Mouse (Mus musculus) kidney, adult 9 months (tissue): ENCODE measurements around the gene Cfap61.
"Not testable (repeated sequence)": the region's sequence is repeated elsewhere in the genome, so short reads cannot be mapped to it uniquely, and the experiment has no call there.

Experiments used
- DNase-seq: peaks from one replicate; pipeline ENCODE4 v3.0.0; 2022

Gene Cfap61

GRCm38 (mm10) chr2:145934339-145935231 lies at the start of gene Cfap61, which contains the start of gene Crnkl1:
TSS of gene Cfap61 (plus strand) at chr2:145934784.
TSS of gene Crnkl1 (minus strand) at chr2:145935014.
- DNase-seq = peak; percentile 96

DNA sequence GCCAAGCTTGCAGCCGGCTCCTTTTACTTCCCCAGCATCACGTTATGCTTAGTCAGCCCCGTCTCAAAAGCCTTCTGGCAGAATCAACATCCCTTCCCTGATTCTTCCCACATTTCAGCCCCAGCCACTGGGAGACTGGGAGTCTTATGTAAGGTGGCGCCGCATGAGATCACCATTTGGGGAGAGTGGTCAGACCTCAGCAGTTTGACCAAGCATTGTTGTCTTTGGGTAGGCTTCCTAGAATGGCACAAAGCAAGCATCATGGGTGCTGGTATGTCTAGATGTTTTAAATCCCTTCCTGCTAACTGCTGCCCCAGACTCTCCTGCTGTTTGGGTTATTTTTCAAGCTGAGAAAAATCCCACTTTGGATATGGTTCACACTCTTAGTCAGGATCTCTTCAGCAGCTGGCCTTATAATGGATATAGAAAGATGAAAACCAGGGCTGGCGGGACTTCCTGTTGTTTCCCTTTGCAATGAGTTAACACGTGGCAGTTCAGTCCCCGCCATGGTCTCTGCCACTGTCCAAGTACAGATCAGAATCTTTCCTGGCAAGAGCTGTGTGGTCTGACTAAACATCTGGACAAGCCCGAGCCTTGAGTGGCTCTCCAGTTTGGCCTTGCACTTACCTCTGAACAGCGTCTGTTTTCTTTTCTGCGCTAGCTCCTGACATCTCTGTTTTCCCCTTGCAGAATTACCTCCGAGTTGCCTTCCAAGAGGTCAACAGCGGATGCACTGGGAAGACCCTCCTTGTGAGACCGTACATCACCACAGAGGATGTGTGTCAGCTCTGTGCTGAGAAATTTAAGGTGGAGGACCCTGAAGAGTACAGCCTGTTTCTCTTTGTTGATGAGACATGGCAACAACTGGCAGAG lies 49.4 kb upstream of the Cfap61 start:
- DNase-seq = peak; percentile 54

DNA sequence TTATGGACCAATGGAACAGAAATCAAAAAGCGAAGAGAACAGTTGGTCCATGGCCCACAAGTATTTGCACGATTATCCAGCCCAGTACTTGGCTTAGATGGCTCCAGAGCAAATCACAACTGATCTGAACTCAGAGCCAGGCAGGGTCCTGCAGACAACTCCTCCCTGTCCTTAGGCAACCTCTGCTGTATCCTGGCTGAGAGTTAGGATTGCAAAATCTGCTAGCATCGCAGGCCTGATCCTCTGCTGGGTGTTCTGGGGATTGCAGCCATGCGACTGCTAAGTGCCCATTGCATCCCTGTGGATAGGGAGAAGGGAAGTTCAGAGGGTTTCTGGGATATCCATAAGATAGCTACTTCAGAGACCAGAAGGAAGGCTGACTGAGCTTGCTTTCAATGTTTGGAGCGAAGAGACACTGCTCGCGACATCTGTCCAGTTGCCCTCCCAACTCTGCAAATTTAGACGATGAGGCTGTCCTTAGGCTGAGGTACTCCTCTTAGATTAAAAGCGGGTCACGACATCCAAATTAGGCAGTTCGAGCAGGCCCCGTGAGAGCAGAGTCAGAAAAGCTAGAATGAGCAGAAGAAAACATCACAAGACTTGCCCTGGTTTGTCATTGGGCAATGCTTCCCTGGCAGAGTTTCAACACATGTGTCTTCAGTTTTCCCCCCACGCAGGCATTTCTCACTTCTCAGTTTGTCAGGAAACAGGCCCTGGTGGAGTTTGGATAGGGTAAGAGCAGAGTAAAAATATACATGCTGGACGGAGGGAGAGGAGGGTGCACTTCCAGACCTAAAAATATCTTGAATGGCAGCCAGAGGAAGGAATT lies 46.4 kb upstream of the Cfap61 start:
- DNase-seq = peak; percentile 72

DNA sequence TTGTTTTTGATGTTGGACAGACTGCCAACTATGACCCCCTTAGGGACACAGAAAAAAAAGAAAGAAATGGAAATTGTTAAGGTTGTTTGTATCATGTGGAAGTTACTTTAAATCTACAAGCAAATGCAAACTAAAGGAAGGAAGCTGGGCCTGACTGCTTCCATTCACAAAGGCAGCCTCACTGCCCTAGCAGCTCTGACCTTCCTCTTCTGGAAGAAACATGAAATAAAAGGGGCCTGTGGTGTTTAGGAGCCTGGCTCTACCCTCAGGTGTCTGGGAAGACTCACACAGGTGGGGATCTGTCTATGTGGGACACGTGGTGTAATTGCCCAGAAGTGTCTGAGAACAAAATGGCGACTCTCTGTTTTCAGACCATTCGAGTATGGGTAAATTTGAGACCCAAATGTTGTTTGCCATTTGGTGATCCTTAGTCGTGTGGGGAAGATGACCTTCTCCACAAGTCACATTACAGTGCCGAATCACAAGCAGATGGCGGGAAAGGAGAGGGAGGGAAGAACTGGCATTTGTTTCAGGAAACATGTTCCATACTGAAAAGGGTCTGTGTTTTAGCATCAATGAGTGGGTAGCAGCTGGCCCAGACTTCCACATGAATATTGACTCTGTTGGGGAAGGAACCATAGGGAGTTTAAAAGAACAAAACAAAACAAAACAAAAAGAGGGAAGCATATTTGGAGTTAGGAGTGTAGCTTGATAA lies 45.7 kb upstream of the Cfap61 start:
- no peak for DNase-seq

GRCm38 (mm10) chr2:145890571-145890970 lies 44.0 kb upstream of the Cfap61 start:
- no peak for DNase-seq

GRCm38 (mm10) chr2:145893756-145894155 lies 40.8 kb upstream of the Cfap61 start:
- no peak for DNase-seq

GRCm38 (mm10) chr2:145898106-145898505 lies 36.5 kb upstream of the Cfap61 start:
- DNase-seq = no peak

DNA sequence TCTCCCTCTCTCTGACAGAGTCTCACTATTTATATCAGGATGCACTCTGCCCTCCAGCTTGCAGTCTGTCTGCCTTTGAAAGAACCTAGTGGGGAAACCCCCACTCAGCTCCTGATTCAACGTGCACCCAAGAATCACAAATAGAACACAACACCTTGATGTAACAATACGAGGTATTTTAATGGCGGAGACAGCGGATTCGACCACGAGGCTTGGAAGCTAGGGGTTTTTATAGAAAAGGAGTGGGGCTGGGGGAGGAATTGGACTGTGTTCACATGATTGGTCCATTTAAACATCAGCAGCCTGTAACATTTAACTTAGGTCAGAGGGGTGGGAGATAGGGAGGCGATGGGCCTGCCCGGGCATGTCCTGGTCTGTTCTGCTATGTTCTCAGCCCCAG lies 34.3 kb upstream of the Cfap61 start:
- DNase-seq = not testable (repeated sequence)

GRCm38 (mm10) chr2:145901861-145902260 lies 32.7 kb upstream of the Cfap61 start, which contains the start of gene Naa20:
TSS of gene Naa20 (plus strand) at chr2:145902099.
- DNase-seq = no peak

GRCm38 (mm10) chr2:145903061-145903901 lies 31.3 kb upstream of the Cfap61 start:
- DNase-seq = peak; percentile 93

- DNase-seq = no peak
Measured at GRCm38 (mm10) chr2:145903983-145904616, 30.5 kb upstream of the Cfap61 start.

GRCm38 (mm10) chr2:145905156-145905555 lies 29.4 kb upstream of the Cfap61 start:
- no peak for DNase-seq

- not testable (repeated sequence) for DNase-seq
Measured at GRCm38 (mm10) chr2:145905884-145906283, 28.7 kb upstream of the Cfap61 start.

- DNase-seq = no peak
Measured at GRCm38 (mm10) chr2:145920941-145921650, 13.5 kb upstream of the Cfap61 start.

GRCm38 (mm10) chr2:145936975-145937374 lies 2.4 kb downstream of the Cfap61 start:
- DNase-seq = no peak

DNA sequence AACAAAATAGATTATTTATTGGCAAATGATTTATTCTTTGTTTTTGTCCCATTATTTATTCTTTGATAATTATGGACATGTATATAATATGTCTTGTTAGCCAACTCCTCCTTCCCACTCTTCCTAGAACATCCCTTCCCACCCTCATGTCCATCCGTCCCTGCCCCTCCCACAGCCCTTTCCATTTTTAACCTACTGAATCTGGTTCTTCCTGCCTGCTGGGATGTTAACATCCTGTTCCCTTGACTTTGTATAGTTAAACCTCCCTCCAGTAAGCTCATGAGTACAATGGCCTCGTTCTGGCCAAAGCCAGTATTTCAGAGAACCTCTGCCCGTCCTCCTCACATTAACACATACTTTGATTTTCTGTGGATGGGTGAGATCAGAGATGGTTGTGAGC lies 6.8 kb downstream of the Cfap61 start:
- no peak for DNase-seq

DNA sequence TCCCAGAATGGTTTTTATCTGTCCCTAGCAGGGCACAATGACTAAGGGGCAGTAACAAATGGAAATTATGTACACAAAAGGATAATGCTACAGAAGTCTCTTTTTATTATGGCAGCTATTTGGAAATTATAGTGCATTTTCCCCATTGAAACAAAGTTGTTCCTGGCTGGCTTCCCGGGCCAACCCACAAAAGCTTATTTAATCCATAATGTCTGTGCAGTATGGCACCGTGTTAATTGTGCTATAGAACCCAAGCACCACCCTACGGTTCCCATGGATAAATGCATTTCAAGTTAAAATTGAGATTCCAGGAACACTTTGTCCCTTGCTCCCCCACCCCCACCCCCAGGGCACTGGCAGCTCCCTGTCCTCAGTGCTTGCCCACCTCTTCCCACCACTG lies 9.7 kb downstream of the Cfap61 start:
- no peak for DNase-seq

- no peak for DNase-seq
Measured at GRCm38 (mm10) chr2:145948402-145948954, 13.9 kb downstream of the Cfap61 start.

- DNase-seq = no peak
Measured at GRCm38 (mm10) chr2:145949475-145950068, 15.0 kb downstream of the Cfap61 start.
